Mouse (Mus musculus) right cerebral cortex, adult 18-20 months (tissue): ENCODE data around the gene Pde8b.

Experiments
- DNase-seq: peaks from one replicate; pipeline ENCODE4 v3.0.0; 2022; ENCODE audit warnings: mixed read lengths

Pde8b gene

DNA sequence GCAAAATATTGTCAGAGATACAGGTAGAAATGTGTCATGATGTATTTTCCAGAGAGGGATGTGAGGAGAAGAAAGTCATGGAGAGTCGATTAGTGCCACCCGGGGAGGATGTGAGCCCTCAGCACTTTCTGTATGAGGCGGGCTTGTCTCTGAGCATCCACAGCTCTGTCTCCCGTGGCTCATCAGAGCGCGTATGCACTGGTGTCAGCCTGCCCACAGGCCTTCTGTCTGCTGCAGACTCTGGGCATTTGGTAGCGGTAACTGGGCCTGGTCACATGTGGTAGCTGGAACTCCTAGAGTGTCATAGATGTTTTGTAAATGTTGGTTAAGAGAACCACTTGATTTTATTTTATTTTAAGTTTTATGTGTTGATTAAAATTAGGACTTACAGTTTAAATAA is 240.9 kb downstream of the Pde8b start:
- DNase-seq, result no peak

DNA sequence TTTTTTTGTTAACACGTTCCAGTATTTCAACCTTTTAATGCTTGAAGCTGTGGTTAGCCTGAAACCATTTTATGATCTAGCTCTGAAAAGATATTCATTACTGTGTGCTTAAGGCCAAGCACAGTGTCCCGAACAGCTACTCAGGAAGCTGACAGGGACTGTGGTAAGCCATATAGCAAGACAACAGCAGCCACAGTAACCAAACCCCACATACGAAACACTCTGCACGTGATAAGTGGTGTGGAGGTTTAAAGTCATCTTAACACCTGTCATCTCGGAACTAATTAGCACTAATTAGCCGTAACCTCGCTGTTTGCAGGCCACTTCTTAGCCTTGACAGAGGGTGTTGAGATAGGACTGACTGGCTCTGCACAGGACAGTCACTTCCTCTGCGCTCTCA is 242.9 kb downstream of the Pde8b start:
- DNase-seq, result no peak

DNA sequence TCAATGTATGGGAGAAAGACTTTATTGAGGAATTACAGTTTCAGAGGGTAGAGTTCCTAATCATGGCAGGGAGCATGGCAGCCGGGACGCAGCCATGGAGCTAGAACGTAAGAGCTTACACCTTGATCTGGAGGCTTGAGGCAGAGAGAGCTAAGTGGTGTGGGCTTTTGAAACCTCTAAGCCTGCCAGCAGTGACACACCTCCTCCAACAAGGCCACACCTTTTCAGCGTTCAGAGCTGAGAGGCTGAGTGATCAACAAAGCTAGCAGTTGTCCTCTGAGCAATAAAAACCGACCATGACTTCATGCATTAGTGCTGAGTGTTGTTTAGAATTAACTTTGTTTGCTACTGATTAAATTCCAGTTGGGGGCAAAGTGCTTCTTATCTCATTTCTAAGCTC is 259.6 kb downstream of the Pde8b start:
- no peak for DNase-seq

DNA sequence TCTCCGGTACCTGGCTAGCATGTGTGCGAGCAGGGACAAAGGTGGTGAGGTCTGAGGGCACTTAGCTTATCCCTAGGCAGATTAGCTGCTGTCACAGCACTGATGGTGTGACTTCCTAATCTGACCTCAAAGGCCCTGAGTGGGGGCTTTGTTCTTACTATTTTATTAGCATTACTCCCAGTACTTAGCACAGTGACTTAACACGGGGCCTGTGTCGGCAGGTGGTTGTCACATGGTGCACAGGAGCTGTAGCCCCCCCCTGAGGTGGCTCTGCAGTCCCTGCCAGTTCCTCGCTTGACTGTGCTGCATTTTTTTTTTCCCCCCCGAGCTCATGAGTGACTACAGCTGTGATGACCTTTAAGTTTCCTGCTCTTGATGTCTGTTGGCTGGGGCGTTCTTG is 271.1 kb downstream of the Pde8b start:
- no peak for DNase-seq

DNA sequence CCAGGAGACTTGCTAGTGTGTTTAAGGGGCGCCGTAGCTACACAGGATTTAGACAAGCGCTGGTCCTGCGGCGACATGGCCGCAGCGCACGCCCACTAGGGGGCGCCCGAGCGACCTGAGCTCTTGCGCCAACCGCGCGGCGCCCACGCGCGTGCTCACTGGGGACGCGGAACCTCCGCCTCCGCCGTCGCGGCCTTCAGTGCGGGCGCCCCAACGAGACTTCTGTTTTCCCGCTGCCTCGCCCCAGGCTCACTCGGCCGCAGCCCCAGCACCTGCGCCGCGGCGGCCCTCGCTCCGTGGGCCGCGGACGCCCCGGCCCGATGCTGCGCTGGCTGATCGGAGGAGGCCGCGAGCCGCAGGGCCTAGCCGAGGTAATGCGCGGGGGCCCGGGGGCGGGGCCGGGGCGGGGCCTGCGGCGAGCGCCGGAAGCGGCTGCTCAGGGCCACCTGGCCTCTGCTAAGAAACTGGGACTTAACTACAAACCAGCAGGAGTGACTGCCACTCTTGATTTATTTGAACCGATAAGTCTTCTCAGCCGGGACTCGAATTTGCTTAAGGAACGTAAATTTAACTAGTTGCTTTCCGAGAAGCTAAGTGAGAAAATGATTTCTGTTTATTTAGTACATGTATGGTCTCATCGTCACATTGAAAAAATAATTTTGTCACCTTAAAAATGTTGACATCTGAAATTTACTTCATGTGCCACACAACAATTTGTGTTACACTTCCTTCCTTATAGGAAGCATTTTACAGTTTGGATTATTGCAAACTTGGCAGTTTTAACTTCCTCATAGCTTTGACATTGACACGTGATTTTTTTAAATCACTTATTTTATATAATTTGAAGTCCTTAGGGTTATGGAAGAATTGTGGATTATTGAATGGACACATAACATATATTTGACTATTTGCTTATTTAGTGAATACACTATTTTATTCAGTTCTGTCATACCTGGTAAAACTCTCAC is 273.6 kb downstream of the Pde8b start, which contains the start of gene Wdr41:
Wdr41 (plus strand) TSS at position 126 of the 968 bp plus-strand sequence.
- DNase-seq, result peak; percentile 94

DNA sequence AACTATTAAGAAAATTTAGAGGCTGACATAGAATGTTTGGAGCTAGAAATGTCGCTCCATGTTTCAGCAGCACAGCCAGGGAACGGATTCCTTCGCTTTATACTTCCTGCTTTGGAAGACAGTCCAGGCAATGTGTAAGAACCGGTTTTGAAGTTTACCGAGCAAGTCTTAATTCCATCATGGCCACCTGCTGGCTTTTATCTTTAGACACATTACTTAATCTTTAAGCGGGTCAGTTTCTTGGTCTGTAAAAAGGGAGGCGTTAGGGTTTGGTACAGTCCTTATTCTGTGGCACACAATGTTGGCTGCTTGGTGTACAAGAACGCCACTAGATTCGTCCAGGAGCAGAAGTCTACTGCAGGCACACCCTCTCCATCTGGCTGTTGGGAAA is 274.3 kb downstream of the Pde8b start:
- DNase-seq, result no peak
